Mouse (Mus musculus) heart, embryonic 12.5 days (tissue): Measurements from ENCODE around the gene Fam160b1. TPM values are rescaled to one million over a fixed set of nuclear protein-coding genes. Genes with fewer than 3 reads are reported as not detected.

Source experiments
- ATAC-seq: fragments of 200-750 bp; cut with Nextera tagmentation; 2 replicates; pipeline ENCODE4 v1.8.0; 2017; ENCODE audit warnings: moderate TSS enrichment, moderate library complexity; ENCODE audit not compliant: insufficient number of reproducible peaks, low FRiP score
- H3K27ac ChIP-seq: fragments of 300-500 bp; sonication (generic); 2 replicates; pipeline ENCODE4 v1.5.1; 2016; ENCODE audit warnings: mild to moderate bottlenecking, moderate library complexity; ENCODE audit not compliant: poor library complexity, severe bottlenecking
- H3K27me3 ChIP-seq: fragments of 300-500 bp; sonication (generic); replicated peaks from 2 replicates; pipeline ENCODE4 v1.6.1; 2016; ENCODE audit warnings: mild to moderate bottlenecking, moderate library complexity
- H3K36me3 ChIP-seq: fragments of 300-500 bp; sonication (generic); 2 replicates; pipeline ENCODE4 v1.6.1; 2016; ENCODE audit warnings: mild to moderate bottlenecking, moderate library complexity
- H3K4me1 ChIP-seq: fragments of 300-500 bp; sonication (generic); replicated peaks from 2 replicates; pipeline ENCODE4 v1.6.1; 2016; ENCODE audit warnings: mild to moderate bottlenecking
- H3K4me2 ChIP-seq: fragments of 300-500 bp; sonication (generic); 2 replicates; pipeline ENCODE4 v1.6.1; 2016; ENCODE audit warnings: mild to moderate bottlenecking, moderate library complexity
- H3K4me3 ChIP-seq: fragments of 300-500 bp; sonication (generic); 2 replicates; pipeline ENCODE4 v1.5.1; 2016; ENCODE audit warnings: mild to moderate bottlenecking
- H3K9ac ChIP-seq: fragments of 300-500 bp; sonication (generic); 2 replicates; pipeline ENCODE4 v1.6.1; 2016; ENCODE audit warnings: mild to moderate bottlenecking, moderate library complexity
- H3K9me3 ChIP-seq: fragments of 300-500 bp; sonication (generic); replicated peaks from 2 replicates; pipeline ENCODE4 v1.6.1; 2016; ENCODE audit warnings: mild to moderate bottlenecking, moderate library complexity
- WGBS: fragments of 180-500 bp; shearing (Covaris S2); methylation state at CpG from one replicate; pipeline ENCODE4 v1.1.7; 2016; 5-methylcytosine and 5-hydroxymethylcytosine counted together
- polyA plus RNA-seq: library from polyadenylated mRNA; unstranded; fragments of >200 nt; fragmentation: Nextera tagmentation; extraction: Ambion mirVana; gene quantifications from 2 replicates; pipeline ENCODE4 v1.2.1, GENCODE M21; 2016

The Fam160b1 gene
- polyA plus RNA-seq, 1 experiment from 2014 or later = 15.4 TPM

GRCm38 (mm10) chr19:57344678-57345077 is 15.8 kb upstream of the Fam160b1 start:
- Histone ChIP-seq H3K9me3 (peaks cover 6% of the 10 kb centered on the region; the same call in 1 of the 2 replicates), H3K4me1 (peaks cover 4% of the 10 kb centered on the region; the same call in 1 of the 2 replicates), H3K27ac (no peak overlapping the region), H3K4me2 (no peak overlapping the region), H3K9ac (no peak overlapping the region), H3K4me3 (no peak overlapping the region), H3K36me3 (no peaks in the 10 kb centered on the region), H3K27me3 (no peaks in the 10 kb centered on the region)
- WGBS = 84% methylated on average over 1 of the region's 1 CpGs
- ATAC-seq = no peak

- no peak for ATAC-seq
- no peak overlapping the region for H3K4me2 ChIP-seq
- no peaks in the 10 kb centered on the region for H3K4me1 ChIP-seq
- peaks cover 6% of the 10 kb centered on the region; the same call in 1 of the 2 replicates for H3K9me3 ChIP-seq
- no peak overlapping the region for H3K27ac ChIP-seq
- no peaks in the 10 kb centered on the region for H3K27me3 ChIP-seq
- H3K36me3 ChIP-seq = no peaks in the 10 kb centered on the region
- H3K9ac ChIP-seq = no peak overlapping the region
- H3K4me3 ChIP-seq = no peak overlapping the region
These were observed 11.4 kb upstream of the Fam160b1 start for GRCm38 (mm10) chr19:57349096-57349495.

GRCm38 (mm10) chr19:57352337-57352935 is 8.0 kb upstream of the Fam160b1 start:
- Histone ChIP-seq H3K27me3 (no peaks in the 10 kb centered on the region), H3K4me1 (peaks cover 20% of the 10 kb centered on the region), H3K9ac (no peak overlapping the region), H3K9me3 (0 out of 2 replicates have a peak, but pooled peaks cover 2% of the 10 kb centered on the region), H3K4me2 (no peak overlapping the region), H3K4me3 (no peak overlapping the region), H3K27ac (no peak overlapping the region), H3K36me3 (no peaks in the 10 kb centered on the region)
- WGBS = 78% methylated on average over 12 of the region's 12 CpGs
- ATAC-seq = no peak

GRCm38 (mm10) chr19:57353228-57353627 is 7.3 kb upstream of the Fam160b1 start:
- H3K27me3 ChIP-seq = no peaks in the 10 kb centered on the region
- H3K9ac ChIP-seq = no peak overlapping the region
- no peak overlapping the region for H3K4me3 ChIP-seq
- no peak overlapping the region for H3K27ac ChIP-seq
- peaks cover 26% of the 10 kb centered on the region for H3K4me1 ChIP-seq
- WGBS = 91% methylated on average over 10 of the region's 10 CpGs
- no peaks in the 10 kb centered on the region for H3K36me3 ChIP-seq
- no peaks in the 10 kb centered on the region for H3K9me3 ChIP-seq
- no peak overlapping the region for H3K4me2 ChIP-seq
- ATAC-seq = no peak

GRCm38 (mm10) chr19:57354050-57354449 is 6.4 kb upstream of the Fam160b1 start:
- Histone ChIP-seq H3K9ac (no peak overlapping the region), H3K4me3 (no peak overlapping the region), H3K4me1 (peaks cover 34% of the 10 kb centered on the region), H3K27me3 (no peaks in the 10 kb centered on the region), H3K4me2 (no peak overlapping the region), H3K27ac (no peak overlapping the region), H3K9me3 (no peaks in the 10 kb centered on the region), H3K36me3 (no peaks in the 10 kb centered on the region)
- 92% methylated on average over 11 of the region's 11 CpGs for WGBS
- no peak for ATAC-seq

GRCm38 (mm10) chr19:57354715-57355114 is 5.8 kb upstream of the Fam160b1 start:
- Histone ChIP-seq H3K4me1 (peaks cover 40% of the 10 kb centered on the region), H3K36me3 (no peaks in the 10 kb centered on the region)

GRCm38 (mm10) chr19:57355451-57356251 is 4.8 kb upstream of the Fam160b1 start:
- Histone ChIP-seq H3K4me3 (no peak overlapping the region), H3K4me1 (peaks cover 43% of the 10 kb centered on the region), H3K9ac (no peak overlapping the region), H3K9me3 (no peaks in the 10 kb centered on the region), H3K4me2 (peak overlapping the region; percentile 12; the same call in 1 of the 2 replicates), H3K27ac (peak overlapping the region; percentile 59), H3K27me3 (no peaks in the 10 kb centered on the region), H3K36me3 (no peaks in the 10 kb centered on the region)
- ATAC-seq = 0 out of 2 replicates have a peak, but pooled peaks have one; percentile 34
- WGBS = 68% methylated on average over 16 of the region's 16 CpGs

More at GRCm38 (mm10) chr19:57354715-57355114, 5.8 kb upstream of the Fam160b1 start:
- Histone ChIP-seq H3K4me3 (no peak overlapping the region), H3K4me2 (no peak overlapping the region), H3K9ac (no peak overlapping the region), H3K27me3 (no peaks in the 10 kb centered on the region), H3K9me3 (no peaks in the 10 kb centered on the region), H3K27ac (peak overlapping the region; percentile 59; the same call in 1 of the 2 replicates)
- 69% methylated on average over 6 of the region's 6 CpGs for WGBS
- ATAC-seq = no peak

GRCm38 (mm10) chr19:57356273-57356672 is 4.2 kb upstream of the Fam160b1 start:
- Histone ChIP-seq H3K36me3 (no peaks in the 10 kb centered on the region), H3K9ac (no peak overlapping the region), H3K4me3 (no peak overlapping the region), H3K9me3 (no peaks in the 10 kb centered on the region), H3K27ac (peak overlapping the region; percentile 59), H3K27me3 (no peaks in the 10 kb centered on the region), H3K4me1 (peaks cover 43% of the 10 kb centered on the region), H3K4me2 (no peak overlapping the region)
- ATAC-seq = no peak
- WGBS = 59% methylated on average over 7 of the region's 7 CpGs

GRCm38 (mm10) chr19:57357244-57357643 is 3.2 kb upstream of the Fam160b1 start:
- no peak overlapping the region for H3K27ac ChIP-seq
- no peak for ATAC-seq
- no peaks in the 10 kb centered on the region for H3K36me3 ChIP-seq
- H3K4me1 ChIP-seq = peaks cover 43% of the 10 kb centered on the region
- 86% methylated on average over 6 of the region's 6 CpGs for WGBS
- no peaks in the 10 kb centered on the region for H3K9me3 ChIP-seq
- H3K27me3 ChIP-seq = no peaks in the 10 kb centered on the region
- no peak overlapping the region for H3K9ac ChIP-seq
- no peak overlapping the region for H3K4me3 ChIP-seq
- H3K4me2 ChIP-seq = no peak overlapping the region

- Histone ChIP-seq H3K27me3 (no peaks in the 10 kb centered on the region), H3K4me1 (peaks cover 48% of the 10 kb centered on the region), H3K4me3 (0 out of 2 replicates have a peak overlapping the region, but pooled peaks have one; percentile 3), H3K9me3 (no peaks in the 10 kb centered on the region), H3K27ac (0 out of 2 replicates have a peak overlapping the region, but pooled peaks have one; percentile 21), H3K36me3 (no peaks in the 10 kb centered on the region), H3K4me2 (peak overlapping the region; percentile 65), H3K9ac (peak overlapping the region; percentile 33; the same call in 1 of the 2 replicates)
- WGBS = 82% methylated on average over 5 of the region's 5 CpGs
- ATAC-seq = no peak
These were observed 2.7 kb upstream of the Fam160b1 start for GRCm38 (mm10) chr19:57357811-57358210.

GRCm38 (mm10) chr19:57358322-57358721 is 2.2 kb upstream of the Fam160b1 start:
- H3K27me3 ChIP-seq = no peaks in the 10 kb centered on the region
- H3K9ac ChIP-seq = peak overlapping the region; percentile 33; the same call in 1 of the 2 replicates
- peaks cover 53% of the 10 kb centered on the region for H3K4me1 ChIP-seq
- no peaks in the 10 kb centered on the region for H3K9me3 ChIP-seq
- 0 out of 2 replicates have a peak overlapping the region, but pooled peaks have one; percentile 3 for H3K4me3 ChIP-seq
- peak overlapping the region; percentile 65 for H3K4me2 ChIP-seq
- peak overlapping the region; percentile 47; the same call in 1 of the 2 replicates for H3K27ac ChIP-seq
- ATAC-seq = no peak
- WGBS = 61% methylated on average over 12 of the region's 12 CpGs
- H3K36me3 ChIP-seq = no peaks in the 10 kb centered on the region
